Mouse (Mus musculus) thymus, adult 2 months (tissue): ENCODE results near the gene Sowahb. TPM values are rescaled to one million over a fixed set of nuclear protein-coding genes. Genes with fewer than 3 reads are reported as not detected.

Experiments
- DNase-seq: peaks from one replicate; pipeline ENCODE4 v3.0.0; 2021
- H3K27ac ChIP-seq: fragments of 200-500 bp; 2 replicates; pipeline ENCODE4 v1.5.1; 2012; ENCODE audit warnings: low read length, control low read depth; ENCODE audit not compliant: control insufficient read depth, insufficient read depth
- H3K27me3 ChIP-seq: fragments of 200-500 bp; 2 replicates; pipeline ENCODE4 v1.6.1; 2012; ENCODE audit warnings: mild to moderate bottlenecking, low read length, moderate library complexity, mixed read lengths; ENCODE audit not compliant: control insufficient read depth, insufficient read depth
- H3K36me3 ChIP-seq: fragments of 200-500 bp; 2 replicates; pipeline ENCODE4 v1.6.1; 2012; ENCODE audit warnings: mild to moderate bottlenecking, low read length, moderate library complexity; ENCODE audit not compliant: control insufficient read depth, insufficient read depth
- H3K4me1 ChIP-seq: fragments of 200-500 bp; replicated peaks from 2 replicates; pipeline ENCODE4 v1.6.1; 2012; ENCODE audit warnings: low read length; ENCODE audit not compliant: control insufficient read depth, insufficient read depth
- H3K4me3 ChIP-seq: fragments of 200-500 bp; 2 replicates; pipeline ENCODE4 v1.5.1; 2012; ENCODE audit warnings: mild to moderate bottlenecking, low read length, control low read depth, moderate library complexity; ENCODE audit not compliant: control insufficient read depth, insufficient read depth
- CTCF ChIP-seq: fragments of 200-500 bp; IDR thresholded peaks from 2 replicates; pipeline ENCODE4 v1.5.1; 2012; ENCODE audit warnings: mild to moderate bottlenecking, control low read depth, low read length, moderate library complexity, borderline replicate concordance; ENCODE audit not compliant: control insufficient read depth, poor library complexity, insufficient read depth; ENCODE audit errors: extremely low read depth
- POLR2A ChIP-seq: fragments of 200-500 bp; IDR thresholded peaks from 2 replicates; pipeline ENCODE4 v1.6.1; 2012; ENCODE audit warnings: mild to moderate bottlenecking, low read length, control low read depth, moderate library complexity; ENCODE audit not compliant: control insufficient read depth, poor library complexity, insufficient read depth; ENCODE audit errors: extremely low read depth
- WGBS: fragments of 180-500 bp; shearing (Covaris S2); methylation state at CpG from one replicate; pipeline ENCODE4 v1.1.7; 2018; 5-methylcytosine and 5-hydroxymethylcytosine counted together
- polyA plus RNA-seq: library from polyadenylated mRNA; depleted of rRNA; stranded (reverse); fragments of >200 nt; gene quantifications from 2 replicates; pipeline ENCODE4 v1.2.3, GENCODE M21; 2012

Gene Sowahb
- polyA plus RNA-seq, 1 experiment: 0.65 TPM

- H3K27me3 ChIP-seq: no peaks in the 10 kb centered on the region
- TF ChIP-seq POLR2A (no peak), CTCF (no peak)
- DNase-seq: no peak
- H3K4me1 ChIP-seq: no peaks in the 10 kb centered on the region
- H3K4me3 ChIP-seq: no peak overlapping the region
- H3K36me3 ChIP-seq: no peaks in the 10 kb centered on the region
- no peak overlapping the region for H3K27ac ChIP-seq
- 69% methylated on average over 9 of the region's 9 CpGs for WGBS
These were observed 7.1 kb upstream of the Sowahb start for GRCm38 (mm10) chr5:93051951-93052350.

- no peak overlapping the region for H3K27ac ChIP-seq
- no peaks in the 10 kb centered on the region for H3K36me3 ChIP-seq
- WGBS: 73% methylated on average over 5 of the region's 5 CpGs
- no peaks in the 10 kb centered on the region for H3K4me1 ChIP-seq
- no peak overlapping the region for H3K4me3 ChIP-seq
- TF ChIP-seq CTCF: no peak
- TF ChIP-seq POLR2A: no peak
- DNase-seq: no peak
- H3K27me3 ChIP-seq: no peaks in the 10 kb centered on the region
These were observed 6.2 kb upstream of the Sowahb start for GRCm38 (mm10) chr5:93051041-93051440.

GRCm38 (mm10) chr5:93049971-93050370, 5.1 kb upstream of the Sowahb start:
- Histone ChIP-seq H3K27me3 (no peaks in the 10 kb centered on the region; the same call in 1 of the 2 replicates), H3K4me1 (no peaks in the 10 kb centered on the region), H3K27ac (no peak overlapping the region), H3K36me3 (no peaks in the 10 kb centered on the region), H3K4me3 (no peak overlapping the region)
- no peak for TF ChIP-seq CTCF
- TF ChIP-seq POLR2A: no peak
- no peak for DNase-seq
- no CpG with 5 or more reads among the region's 1 CpGs for WGBS

GRCm38 (mm10) chr5:93048481-93049240, 3.8 kb upstream of the Sowahb start:
- H3K27me3 ChIP-seq: peaks cover 7% of the 10 kb centered on the region; the same call in 1 of the 2 replicates
- H3K4me1 ChIP-seq: no peaks in the 10 kb centered on the region
- no peak overlapping the region for H3K27ac ChIP-seq
- no peaks in the 10 kb centered on the region for H3K36me3 ChIP-seq
- no peak for DNase-seq
- no peak overlapping the region for H3K4me3 ChIP-seq
- WGBS: 72% methylated on average over 13 of the region's 13 CpGs
- TF ChIP-seq POLR2A (no peak), CTCF (no peak)

DNA sequence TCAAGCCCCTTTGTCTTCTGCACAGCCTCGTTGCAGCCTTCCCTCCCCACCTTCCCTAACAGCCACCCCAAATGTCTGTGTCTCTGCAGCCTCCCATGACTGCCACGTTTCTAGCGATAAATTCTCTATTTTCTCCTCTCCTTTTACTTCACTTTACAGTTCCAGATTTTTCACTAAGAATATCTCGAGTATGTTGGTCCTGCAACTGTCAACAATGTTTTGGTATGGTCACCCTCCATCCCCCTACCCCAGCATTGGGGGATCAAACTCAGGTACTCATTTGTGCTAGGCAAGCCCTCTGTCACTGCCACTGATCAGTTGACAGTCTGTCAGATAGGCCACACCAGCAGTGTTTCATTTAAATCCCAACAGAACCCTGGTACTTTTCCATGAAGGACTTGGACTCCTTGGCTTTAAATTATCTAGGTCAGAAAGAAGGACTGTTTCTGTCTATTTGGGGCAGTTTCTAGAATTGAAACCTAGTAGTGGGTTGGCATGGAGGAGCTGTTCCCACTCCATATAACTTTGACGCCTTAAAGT, 1.6 kb upstream of the Sowahb start:
- DNase-seq: no peak
- TF ChIP-seq CTCF: no peak
- no peak for TF ChIP-seq POLR2A
- Histone ChIP-seq H3K4me3 (no peak overlapping the region), H3K27ac (no peak overlapping the region), H3K27me3 (peaks cover 10% of the 10 kb centered on the region), H3K4me1 (no peaks in the 10 kb centered on the region), H3K36me3 (no peaks in the 10 kb centered on the region)
- 49% methylated on average over 5 of the region's 5 CpGs for WGBS

DNA sequence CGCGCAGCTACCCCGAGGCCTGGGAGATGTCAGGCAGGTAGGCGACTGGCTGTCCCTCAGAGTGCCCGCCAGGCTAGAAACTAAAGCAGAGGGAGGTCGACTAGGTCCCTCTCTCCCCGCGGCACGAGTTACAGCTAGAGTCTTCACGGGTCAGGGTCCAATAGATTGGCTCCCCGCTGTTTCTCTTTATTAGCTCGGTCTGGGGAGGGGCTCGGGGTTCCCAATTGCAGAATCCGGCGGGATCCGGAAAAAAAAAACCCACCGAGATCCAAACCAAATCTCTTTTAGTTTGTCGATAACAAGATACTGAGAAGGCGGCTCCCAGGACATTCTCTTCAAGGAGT, 521 bp upstream of the Sowahb start:
- Histone ChIP-seq H3K27me3 (peaks cover 10% of the 10 kb centered on the region), H3K36me3 (no peaks in the 10 kb centered on the region), H3K27ac (no peak overlapping the region), H3K4me3 (0 out of 2 replicates have a peak overlapping the region, but pooled peaks have one; percentile 8), H3K4me1 (no peaks in the 10 kb centered on the region)
- WGBS: 7% methylated on average over 19 of the region's 19 CpGs
- DNase-seq: no peak
- no peak for TF ChIP-seq CTCF
- TF ChIP-seq POLR2A: no peak
